Mouse (Mus musculus) ES-Bruce4 (cell line): ENCODE measurements at regions not wholly inside any gene's neighbourhood (a gene's known extent, or its start where the extent isn't known, plus 50 kb on each side); places are given as distances from the start of the nearest gene placed in this dataset.

ENCODE experiments used
- CTCF ChIP-seq: IDR thresholded peaks from one replicate; pipeline ENCODE4 v1.8.1; 2011; ENCODE audit warnings: low read depth, low read length
- EP300 ChIP-seq: IDR thresholded peaks from 2 replicates; pipeline ENCODE4 v1.6.1; 2011; ENCODE audit warnings: low read depth, low read length; ENCODE audit not compliant: insufficient read depth
- POLR2A ChIP-seq: IDR thresholded peaks from one replicate; pipeline ENCODE4 v1.8.1; 2011; ENCODE audit warnings: low read length; ENCODE audit not compliant: insufficient read depth

DNA sequence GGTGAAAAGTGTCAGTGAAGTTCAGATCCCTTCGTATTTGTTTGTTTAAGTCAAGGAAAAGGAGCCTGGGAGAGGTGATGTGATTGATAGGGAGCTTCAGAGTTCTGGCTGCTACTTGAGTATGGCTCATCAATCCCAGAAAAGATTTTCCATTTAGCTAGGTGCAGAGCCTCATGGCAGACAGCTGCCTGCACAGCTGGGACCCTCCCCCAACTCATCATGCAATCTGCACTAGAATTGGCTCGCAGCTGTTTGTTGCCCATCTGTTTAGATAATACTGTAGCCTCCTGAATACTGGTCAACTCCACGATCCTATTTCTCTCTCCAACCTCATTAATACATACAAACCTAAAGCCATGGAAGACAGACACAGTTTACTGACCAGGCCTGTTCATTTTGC lies 354.4 kb downstream of the Edem1 start:
- no peak for TF ChIP-seq POLR2A
- no peak for TF ChIP-seq CTCF
- no peak for TF ChIP-seq EP300
